Mouse (Mus musculus): ENCODE data around the gene Apol9b.
"Not testable (repeated sequence)": the region's sequence is repeated elsewhere in the genome, so short reads cannot be mapped to it uniquely, and the experiment has no call there.

Gene Apol9b

DNA sequence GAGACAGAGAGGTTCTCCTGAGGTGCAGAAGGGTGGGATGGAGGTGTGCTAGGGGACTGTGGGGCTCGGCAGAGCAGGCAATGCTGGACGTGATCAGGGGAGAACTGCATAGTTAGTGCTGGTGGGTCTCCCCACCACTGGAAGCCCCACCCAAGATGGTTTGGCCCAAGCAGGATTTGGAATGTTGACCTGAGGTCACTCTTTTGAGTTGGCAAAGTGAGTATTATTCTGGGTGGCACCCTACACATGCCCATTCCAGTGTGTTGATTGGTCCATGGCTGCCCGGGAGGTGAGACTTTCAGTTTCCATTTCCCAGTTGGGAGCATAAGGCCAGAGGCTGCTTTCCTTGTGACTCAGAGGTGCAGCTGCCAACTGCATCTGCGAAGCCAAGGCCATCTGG is at the start of gene Apol9b:
Gene Apol9b (plus strand): TSS at position 301 of the 400 bp plus-strand sequence.
- DNase-seq (ENCODE audit: extremely low spot score, low read depth, low spot score), result not testable (repeated sequence)

DNA sequence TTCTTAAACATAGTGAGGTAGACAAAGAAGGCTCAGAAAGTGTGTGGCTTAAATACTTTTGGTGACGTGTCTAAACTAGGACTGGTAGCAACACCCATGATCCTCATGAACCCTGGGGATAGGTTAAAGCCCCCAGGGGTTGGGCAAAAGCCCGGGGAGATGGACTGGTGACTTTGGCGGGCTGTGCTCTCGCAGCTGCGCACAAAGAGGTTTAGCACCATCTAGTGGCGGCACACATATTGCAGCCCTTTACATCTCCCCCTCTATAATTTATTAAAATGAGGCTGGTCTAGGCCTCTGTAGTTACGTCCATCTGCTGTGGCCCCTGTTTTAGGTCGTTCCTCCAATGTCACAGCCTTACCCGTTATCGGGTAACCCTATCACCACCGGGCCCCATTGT is 44.9 kb upstream of the Apol9b start:
- not testable (repeated sequence) for DNase-seq (ENCODE audit: extremely low spot score, low read depth, low spot score)

DNA sequence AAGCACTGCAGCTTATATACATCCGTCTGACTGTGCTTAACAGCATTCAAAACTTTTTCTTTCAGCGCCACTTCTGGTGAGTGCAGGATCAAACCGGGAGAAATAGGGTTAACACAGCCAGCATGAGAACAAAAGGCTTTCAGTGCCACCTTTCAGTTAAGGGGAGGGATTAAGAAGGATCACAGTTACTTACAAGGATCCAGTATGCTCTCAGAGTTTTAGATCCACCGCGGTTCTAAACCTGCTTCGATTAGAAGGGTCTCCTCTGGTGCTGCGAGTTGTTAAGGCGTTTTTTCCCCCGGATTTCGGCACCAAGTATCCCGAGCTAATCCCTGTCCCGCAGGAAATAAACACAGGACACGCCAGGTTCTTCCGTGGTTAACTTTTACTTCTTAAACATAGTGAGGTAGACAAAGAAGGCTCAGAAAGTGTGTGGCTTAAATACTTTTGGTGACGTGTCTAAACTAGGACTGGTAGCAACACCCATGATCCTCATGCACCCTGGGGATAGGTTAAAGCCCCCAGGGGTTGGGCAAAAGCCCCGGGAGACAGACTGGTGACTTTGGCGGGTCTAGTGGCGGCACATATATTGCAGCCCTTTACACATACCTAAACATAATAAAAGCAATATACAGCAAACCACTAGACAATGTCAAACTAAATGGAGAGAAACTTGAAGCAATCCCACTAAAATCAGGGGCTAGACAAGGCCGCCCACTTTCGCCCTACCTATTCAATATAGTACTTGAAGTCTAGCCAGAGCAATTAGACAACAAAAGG is 37.1 kb upstream of the Apol9b start:
- not testable (repeated sequence) for DNase-seq (ENCODE audit: extremely low spot score, low read depth, low spot score)

DNA sequence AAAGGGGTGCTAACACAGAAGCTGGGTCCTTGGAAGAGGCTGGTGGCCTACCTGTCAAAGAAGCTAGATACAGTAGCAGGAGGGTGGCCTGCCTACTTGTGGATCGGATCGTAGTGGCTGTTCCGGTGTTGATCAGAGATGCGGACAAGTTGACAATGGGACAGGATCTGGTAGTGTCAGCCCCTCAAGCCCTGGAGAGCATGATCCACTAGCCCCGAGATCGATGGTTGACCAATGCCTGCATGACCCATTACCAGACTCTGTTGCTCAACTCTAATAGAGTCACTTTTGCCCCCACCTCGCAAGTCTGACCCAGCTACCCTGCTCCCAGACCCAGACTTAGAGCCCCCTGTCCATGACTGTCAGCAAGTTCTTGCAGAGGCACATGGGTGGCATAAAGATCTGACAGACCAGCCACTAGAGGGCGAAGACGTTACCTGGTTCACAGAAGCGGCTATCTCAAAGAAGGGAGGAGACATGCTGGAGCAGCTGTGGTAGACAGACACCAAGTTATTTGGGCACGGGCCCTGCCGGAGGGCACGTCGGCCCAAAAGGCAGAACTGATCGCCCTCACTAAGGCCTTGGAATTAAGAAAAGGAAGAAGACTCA is 34.0 kb upstream of the Apol9b start:
- not testable (repeated sequence) for DNase-seq (ENCODE audit: extremely low spot score, low read depth, low spot score)

DNA sequence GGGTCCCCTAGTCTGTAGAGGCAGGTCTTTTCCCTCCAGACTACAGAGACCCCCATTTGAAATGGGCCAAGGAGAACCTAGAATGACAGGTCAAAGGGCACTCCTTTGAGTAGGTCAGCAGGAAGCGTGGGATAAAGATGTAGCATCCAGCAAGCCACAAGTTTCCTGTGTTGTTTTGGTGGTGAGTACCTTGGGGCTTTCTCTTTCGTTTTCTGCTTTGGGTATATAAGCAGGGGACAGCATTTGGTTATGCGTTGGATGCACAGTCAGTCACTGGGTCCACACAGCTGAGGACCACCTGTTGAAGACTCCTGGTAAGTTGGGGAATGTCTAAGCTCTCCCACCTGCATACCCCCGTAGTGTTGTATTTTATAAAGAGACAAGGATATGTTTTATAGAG is 30.2 kb upstream of the Apol9b start, which contains the start of gene Apol7e:
Gene Apol7e (plus strand): TSS at position 202 of the 400 bp plus-strand sequence.
- DNase-seq (ENCODE audit: extremely low spot score, low read depth, low spot score), result not testable (repeated sequence)

DNA sequence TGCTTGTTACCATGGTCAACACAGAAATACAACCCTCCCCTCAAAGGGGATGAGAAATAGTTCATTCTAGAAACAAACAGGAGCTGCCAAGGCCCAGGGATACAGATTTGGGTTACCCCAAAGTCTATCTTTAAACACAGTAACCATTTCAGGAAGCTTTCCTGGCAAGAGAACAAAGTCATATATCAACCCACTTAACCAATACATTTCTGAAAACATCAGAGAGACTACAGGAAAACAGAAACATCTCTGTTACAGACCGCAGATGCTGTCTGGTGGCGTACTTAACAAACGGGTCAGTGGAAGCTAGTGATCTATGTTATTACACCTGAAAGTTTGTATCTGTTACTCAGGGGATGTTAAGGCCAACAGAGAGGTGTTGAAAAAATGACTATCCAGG is 23.5 kb upstream of the Apol9b start:
- DNase-seq (ENCODE audit: extremely low spot score, low read depth, low spot score), result not testable (repeated sequence)

DNA sequence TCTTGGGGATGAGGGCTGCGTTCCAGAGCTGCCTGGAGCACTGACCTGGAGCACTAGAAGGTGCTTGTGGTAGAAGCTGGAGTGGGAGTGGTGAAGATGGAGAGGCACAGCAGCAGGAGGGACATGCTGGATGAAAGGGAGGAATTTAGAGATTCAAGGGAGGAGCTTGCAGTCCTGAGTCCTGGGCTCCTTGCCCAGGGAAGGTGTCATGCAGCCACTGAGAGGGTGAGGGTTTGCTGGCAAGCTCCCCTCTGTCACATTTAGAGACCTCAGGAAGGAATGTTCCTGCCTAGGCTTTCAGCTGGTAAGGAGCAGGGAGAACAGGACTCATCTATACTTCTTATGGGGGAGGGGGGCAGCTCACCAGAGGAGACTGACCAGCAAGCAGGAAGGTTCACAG is 19.9 kb upstream of the Apol9b start:
- not testable (repeated sequence) for DNase-seq (ENCODE audit: extremely low spot score, low read depth, low spot score)

DNA sequence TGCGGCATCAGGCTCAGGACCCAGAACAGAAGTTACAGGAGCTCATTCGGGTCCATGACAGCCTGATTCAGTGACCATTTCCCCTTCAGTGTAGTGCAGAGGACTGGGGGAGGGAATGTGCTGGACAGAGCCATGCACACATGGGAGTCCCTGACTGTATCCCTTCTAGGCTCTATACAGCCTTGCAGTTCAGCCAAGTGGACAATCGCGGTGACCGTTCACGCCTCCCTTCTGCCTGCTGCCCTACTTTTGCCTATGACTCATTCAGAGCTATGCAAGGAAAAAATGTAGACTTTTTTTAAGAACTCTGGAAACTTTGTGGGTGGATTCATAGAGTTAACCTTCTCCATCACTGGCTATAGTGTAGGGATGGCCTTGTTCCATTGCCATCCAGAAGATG is 10.6 kb upstream of the Apol9b start:
- not testable (repeated sequence) for DNase-seq (ENCODE audit: extremely low spot score, low read depth, low spot score)

DNA sequence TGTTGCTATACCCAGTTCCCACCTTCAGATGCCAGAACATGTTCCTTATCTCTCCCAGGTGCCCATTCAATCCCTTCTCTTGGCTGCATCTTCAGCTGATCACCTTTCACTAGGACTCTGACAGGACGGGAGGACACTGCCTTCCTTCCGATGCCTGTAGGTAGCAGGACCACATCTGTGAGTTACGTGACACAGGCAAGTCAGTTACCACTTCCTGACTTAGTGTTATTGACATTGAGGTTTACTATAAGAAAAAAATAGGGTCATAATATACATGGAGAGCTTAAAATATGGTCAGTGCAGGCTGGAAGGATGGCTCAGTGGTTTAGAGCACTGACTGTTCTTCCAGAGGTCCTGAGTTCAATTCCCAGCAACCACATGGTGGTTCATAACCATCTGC is 7.3 kb upstream of the Apol9b start:
- DNase-seq (ENCODE audit: extremely low spot score, low read depth, low spot score), result not testable (repeated sequence)

DNA sequence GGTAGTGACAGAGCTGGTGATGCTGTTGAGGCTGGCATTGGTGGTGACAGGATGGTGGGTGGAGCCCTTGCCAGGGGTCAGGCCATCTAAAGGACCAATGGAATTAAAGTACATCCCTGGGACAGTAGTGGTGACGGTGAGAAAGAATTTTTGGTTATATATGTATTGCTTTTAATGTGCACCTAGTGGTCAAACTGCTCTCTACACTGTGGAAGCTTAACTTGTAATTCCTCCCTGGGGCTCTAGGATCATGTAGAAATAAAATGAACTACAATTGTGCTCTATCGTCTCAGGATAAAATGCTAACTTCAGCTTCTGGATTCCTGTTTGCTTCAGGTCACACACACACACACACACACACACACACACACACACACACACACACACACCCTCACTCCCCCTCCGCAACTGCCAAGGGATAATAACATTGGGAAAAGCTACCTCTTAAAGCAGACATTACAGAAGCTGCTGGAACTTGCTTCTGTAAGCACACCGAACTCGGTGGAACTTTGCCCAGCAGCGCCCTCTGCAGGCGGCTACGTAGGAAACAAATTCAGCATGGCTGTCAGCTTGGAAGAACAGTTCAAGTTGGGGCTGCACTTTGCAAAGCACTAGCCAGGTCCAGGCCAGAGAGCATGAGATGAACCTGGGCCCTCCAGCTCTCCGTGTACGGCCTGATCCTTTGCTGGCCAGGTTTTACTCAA is 4.5 kb upstream of the Apol9b start:
- not testable (repeated sequence) for DNase-seq (ENCODE audit: extremely low spot score, low read depth, low spot score)

DNA sequence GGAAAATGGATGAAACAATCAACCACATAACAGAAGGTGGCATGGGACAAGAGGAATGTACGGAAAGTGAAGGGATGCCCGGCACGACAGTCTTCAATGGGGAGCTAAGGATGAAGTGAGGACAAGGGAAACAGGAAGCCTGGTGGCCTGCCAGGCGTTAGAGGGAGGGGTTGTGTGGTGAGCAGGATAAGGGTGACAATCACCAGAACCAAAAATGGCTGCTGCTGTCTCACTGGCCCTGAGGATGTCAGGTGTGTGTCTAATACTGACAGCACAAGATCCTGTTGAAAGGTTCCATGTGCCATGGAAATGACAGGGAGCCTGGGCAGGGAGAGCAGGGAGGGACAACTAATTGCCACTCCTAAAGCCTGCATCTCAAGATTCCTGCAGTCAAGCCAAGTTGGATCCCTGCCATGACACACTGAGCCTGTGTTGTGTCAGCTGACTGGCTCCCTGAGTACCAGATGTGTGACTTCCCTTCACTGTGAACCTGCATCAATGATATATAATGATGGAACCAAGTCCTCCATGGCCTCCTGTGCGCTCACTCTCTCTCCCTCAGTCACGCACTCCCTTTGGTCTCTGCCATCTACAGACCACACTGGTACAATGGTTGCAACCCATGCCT is 3.3 kb upstream of the Apol9b start:
- DNase-seq (ENCODE audit: extremely low spot score, low read depth, low spot score), result not testable (repeated sequence)

DNA sequence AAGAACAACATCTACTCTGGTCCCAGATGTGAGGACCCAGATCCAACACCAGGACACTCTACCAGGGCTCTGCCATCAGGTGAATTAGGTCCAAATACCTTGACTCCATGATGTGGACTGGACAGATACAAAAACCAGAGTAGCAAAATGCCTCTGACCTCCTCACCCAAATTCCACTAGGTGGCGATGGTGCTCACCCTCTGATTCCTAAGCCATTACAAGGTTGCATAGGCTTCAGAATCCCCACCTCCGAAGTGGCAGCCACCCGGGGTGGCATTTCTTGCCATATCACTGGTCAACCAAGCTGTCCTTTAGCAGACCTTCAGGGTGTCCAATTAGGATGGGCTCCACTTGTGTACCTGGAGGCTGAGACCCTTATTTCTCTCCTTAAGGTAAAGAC is 1.7 kb upstream of the Apol9b start:
- not testable (repeated sequence) for DNase-seq (ENCODE audit: extremely low spot score, low read depth, low spot score)

DNA sequence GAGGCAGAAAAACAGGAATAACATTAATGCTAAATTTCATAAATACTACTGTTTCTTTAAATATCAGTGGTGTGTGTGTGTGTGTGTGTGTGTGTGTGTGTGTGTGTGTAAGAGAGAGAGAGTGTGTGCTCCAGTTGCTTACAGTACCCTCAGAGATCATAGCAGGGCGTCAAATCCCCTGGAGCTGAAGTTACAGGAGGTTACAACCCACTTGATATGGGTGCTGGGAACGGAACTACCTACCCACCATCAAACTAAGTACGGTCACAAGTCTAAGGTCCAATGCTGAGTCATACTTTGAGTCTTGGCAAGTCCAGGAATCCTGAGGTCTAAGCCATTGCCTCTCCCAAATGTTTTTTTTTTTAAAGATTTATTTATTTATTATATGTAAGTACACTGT is 1.1 kb upstream of the Apol9b start:
- DNase-seq (ENCODE audit: extremely low spot score, low read depth, low spot score), result not testable (repeated sequence)

DNA sequence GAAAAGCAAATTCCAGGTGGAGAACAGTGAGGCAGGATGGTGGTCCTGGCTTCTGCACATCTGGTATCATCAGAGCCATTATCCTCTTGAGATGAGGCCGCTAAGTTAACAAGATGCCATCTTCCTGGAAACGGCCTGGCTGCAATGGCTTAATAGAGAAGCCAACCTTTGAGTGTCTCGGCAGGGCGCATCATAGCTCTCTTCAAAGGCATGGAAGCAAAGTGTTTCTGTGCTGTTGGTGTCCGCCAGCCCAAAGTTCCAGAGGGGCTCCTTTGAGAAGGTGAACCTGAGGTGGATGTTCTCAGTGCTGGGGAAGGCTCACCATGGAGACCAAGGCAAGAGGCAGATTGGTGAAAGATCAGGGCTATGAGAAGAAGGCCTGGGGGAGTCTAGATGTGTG is 2.8 kb downstream of the Apol9b start:
- no peak for DNase-seq (ENCODE audit: extremely low spot score, low read depth, low spot score)

DNA sequence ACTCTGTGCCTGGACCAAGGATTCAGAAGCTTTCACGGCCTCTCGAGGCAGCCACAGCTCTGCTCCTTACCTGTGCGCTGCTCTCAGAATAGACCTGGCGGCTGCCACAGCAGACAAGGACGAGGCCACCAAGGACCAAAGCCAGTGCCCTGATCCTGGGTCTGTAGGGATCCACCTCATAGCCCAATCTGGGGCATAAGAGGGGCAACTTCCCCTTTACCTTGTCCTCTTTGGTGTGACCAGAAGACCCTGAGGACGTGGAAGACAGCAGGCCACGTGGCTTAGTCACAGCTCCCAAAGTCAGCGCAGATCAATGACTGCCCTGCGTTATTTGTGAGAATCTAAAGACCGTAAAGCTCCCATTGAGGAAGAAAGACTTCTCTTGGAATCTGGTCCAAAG is 4.0 kb downstream of the Apol9b start:
- DNase-seq (ENCODE audit: extremely low spot score, low read depth, low spot score), result not testable (repeated sequence)

DNA sequence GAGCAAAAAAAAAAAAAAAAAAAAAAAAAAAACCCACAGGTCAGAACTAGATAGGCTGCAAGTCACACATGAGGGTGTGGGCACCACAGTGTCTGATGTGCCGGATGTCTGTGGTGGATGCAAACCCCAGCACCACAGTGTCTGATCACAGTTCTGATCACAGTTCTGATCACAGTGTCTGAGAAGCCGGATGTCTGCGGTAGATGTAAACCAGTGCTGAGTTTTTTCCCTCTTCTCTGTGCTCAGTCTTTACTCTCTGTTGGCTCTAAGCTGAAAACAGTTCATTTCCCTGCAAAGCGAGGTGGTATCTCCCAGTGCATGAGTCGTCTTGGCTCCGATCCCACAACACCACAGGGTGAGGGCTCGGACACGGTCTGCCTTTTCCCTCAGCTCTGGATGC is 4.5 kb downstream of the Apol9b start:
- DNase-seq (ENCODE audit: extremely low spot score, low read depth, low spot score), result not testable (repeated sequence)

DNA sequence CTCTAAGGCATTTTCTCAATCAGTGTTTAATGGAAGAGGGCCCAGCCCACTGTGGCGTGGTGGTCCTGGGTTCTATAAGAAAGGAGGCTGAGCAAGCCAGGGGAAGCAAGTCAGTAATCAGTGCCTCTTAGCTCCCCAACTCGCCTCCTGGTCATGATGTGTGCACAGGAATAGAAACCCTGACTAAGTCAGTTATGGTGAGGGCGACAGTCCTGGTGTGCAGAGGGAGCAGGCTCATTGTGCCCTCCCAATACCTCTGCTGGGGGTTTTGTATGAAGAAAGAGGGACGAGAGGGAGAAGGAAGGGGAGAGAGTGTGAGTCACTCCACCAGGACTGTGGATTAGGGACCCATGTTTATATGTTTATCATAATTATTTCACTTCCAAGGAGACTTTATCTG is 5.1 kb downstream of the Apol9b start:
- not testable (repeated sequence) for DNase-seq (ENCODE audit: extremely low spot score, low read depth, low spot score)

DNA sequence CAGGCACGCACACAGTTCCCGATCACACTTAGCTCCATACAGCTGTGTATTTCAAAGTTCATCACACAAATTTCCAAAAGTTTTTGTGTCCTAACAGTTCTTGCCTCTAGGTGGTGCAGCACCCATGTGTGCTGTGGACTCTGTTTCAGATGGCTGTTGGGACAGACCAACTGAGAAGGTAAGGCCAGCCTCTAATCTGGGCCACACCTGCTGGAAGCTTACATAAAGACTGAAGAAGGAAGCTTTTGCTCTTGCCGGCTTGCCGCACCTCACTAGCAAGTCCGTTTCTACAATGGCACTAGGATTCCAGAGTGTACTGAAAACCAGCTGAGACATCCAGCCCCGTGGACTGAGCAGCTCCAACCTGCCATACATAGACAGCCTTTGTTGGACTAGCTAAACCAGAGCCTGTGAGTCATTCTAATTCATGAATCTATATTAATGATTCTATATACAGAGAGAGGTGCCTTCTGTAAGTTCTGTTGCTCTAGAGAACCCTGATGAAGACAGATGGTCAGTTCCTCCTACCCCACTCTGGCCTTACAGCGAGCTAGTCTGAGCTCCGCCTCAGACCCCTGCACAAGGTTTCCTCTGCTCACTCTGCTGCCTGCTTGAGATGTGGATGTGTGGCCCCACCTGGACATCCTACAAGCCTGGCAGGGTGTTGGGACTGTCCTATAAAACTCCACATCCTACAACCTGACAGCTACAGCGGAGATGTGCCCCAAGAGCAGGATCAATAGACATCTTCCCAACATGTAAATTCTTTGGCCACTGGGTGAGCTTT is 11.9 kb downstream of the Apol9b start:
- DNase-seq (ENCODE audit: extremely low spot score, low read depth, low spot score), result no peak

DNA sequence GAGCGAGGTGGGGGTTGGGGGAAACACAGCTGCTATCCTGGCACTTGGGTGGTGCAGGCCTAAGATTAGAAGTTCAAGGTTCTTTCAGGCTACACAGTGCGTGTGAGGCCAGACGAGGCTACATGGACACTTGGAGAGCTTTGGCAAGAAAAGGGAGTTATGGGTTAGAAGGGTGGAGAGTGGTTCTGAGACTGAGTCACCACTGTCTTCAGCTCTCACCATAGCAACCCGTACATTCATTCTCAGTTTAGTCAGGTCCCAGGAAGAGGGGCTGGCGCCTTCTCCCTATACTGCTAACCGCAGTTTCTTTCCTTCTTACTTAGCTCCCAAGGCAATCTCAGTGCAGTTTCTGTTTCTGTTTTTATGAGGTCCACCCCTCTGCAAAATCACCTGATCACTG is 12.7 kb downstream of the Apol9b start:
- not testable (repeated sequence) for DNase-seq (ENCODE audit: extremely low spot score, low read depth, low spot score)

DNA sequence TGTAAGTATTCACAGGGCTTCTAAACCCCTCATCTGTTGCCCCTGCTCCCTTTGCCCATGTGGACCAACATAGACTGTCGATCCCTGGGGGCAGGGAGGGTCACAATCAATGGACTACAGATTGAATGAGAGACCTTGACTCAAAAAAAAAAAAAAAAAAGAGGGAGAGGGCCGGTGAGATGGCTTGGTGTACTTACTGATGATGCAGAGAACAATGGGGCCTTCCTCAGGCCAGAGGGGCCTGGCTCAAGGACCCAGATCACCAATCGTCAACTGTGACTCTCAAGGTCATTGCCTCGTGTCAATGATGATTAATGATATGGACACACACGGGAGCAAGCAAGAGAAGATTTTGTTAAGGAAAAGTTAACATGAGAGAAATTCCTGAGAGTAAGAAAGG is 15.8 kb downstream of the Apol9b start:
- no peak for DNase-seq (ENCODE audit: extremely low spot score, low read depth, low spot score)

DNA sequence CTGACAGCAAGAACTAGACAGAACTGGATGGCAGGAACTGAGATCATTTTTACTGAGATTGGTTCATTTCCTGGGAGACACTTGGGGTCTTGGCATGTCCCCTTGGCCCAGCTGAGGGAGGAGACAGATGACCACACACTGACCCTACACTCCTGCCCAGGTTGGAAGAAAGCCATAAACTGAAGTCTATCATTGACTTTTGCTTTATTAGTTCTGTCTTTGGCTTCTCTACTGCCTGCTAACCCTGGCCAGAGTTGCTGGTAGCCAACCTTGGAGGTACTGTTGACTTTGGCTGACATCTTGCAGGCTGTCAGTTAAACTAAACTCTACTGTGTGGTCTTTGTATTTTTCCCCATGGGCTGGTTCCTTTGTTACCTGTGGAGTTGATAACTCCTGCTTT is 16.2 kb downstream of the Apol9b start:
- no peak for DNase-seq (ENCODE audit: extremely low spot score, low read depth, low spot score)

Measured in hindlimb bud, embryonic 11.5 days (tissue).